Mouse (Mus musculus): ENCODE data around the gene Dusp10. TPM values are rescaled to one million over a fixed set of nuclear protein-coding genes. Genes with fewer than 3 reads are reported as not detected.

The Dusp10 gene
- total and polyA plus RNA-seq, 2 experiments from 2014 or later = 4.5 to 10.5 TPM

- H3K36me3 ChIP-seq (ENCODE audit: insufficient read depth, low read length) = no peaks in the 10 kb centered on the region
- H3K4me3 ChIP-seq (ENCODE audit: low read depth, low read length) = no peak overlapping the region
- H3K4me1 ChIP-seq (ENCODE audit: insufficient read depth, low read length) = no peaks in the 10 kb centered on the region
- no peak overlapping the region for H3K4me2 ChIP-seq (ENCODE audit: low read depth, low read length, poor library complexity, severe bottlenecking)
- H3K9me3 ChIP-seq (ENCODE audit: low read length) = no peaks in the 10 kb centered on the region
- no peak for TF ChIP-seq CTCF (IDR thresholded peaks at IDR 0.05)
- WGBS = 72% methylated on average over 4 of the region's 4 CpGs
- no peak overlapping the region for H3K9ac ChIP-seq (replicated peaks; ENCODE audit: low read length, poor library complexity, severe bottlenecking)
- H3K27ac ChIP-seq (ENCODE audit: low read depth, low read length) = no peak overlapping the region
- no peak for DNase-seq (ENCODE audit: low spot score)
- no peaks in the 10 kb centered on the region for H3K27me3 ChIP-seq (ENCODE audit: insufficient read depth, low read length)
- no peak for ATAC-seq (ENCODE audit: low FRiP score)
Measured at GRCm38 (mm10) chr1:184060828-184061734, 48.0 kb downstream of the Dusp10 start.

GRCm38 (mm10) chr1:184061901-184062300 lies 48.8 kb downstream of the Dusp10 start:
- no peaks in the 10 kb centered on the region for H3K4me1 ChIP-seq (ENCODE audit: insufficient read depth, low read length)
- H3K27me3 ChIP-seq (ENCODE audit: insufficient read depth, low read length) = no peaks in the 10 kb centered on the region
- WGBS = 83% methylated on average over 1 of the region's 1 CpGs
- no peak overlapping the region for H3K9ac ChIP-seq (replicated peaks; ENCODE audit: low read length, poor library complexity, severe bottlenecking)
- no peak for ATAC-seq (ENCODE audit: low FRiP score)
- no peaks in the 10 kb centered on the region for H3K9me3 ChIP-seq (ENCODE audit: low read length)
- TF ChIP-seq CTCF (IDR thresholded peaks at IDR 0.05) = no peak
- DNase-seq (ENCODE audit: low spot score) = no peak
- no peaks in the 10 kb centered on the region for H3K36me3 ChIP-seq (ENCODE audit: insufficient read depth, low read length)
- no peak overlapping the region for H3K4me2 ChIP-seq (ENCODE audit: low read depth, low read length, poor library complexity, severe bottlenecking)
- H3K27ac ChIP-seq (ENCODE audit: low read depth, low read length) = no peak overlapping the region
- no peak overlapping the region for H3K4me3 ChIP-seq (ENCODE audit: low read depth, low read length)

GRCm38 (mm10) chr1:184064306-184064705 lies 51.2 kb downstream of the Dusp10 start:
- Histone ChIP-seq H3K9ac (replicated peaks; ENCODE audit: low read length, poor library complexity, severe bottlenecking) (no peak overlapping the region), H3K27ac (ENCODE audit: low read depth, low read length) (no peak overlapping the region), H3K36me3 (ENCODE audit: insufficient read depth, low read length) (no peaks in the 10 kb centered on the region), H3K4me3 (ENCODE audit: low read depth, low read length) (no peak overlapping the region), H3K27me3 (ENCODE audit: insufficient read depth, low read length) (no peaks in the 10 kb centered on the region), H3K9me3 (ENCODE audit: low read length) (no peaks in the 10 kb centered on the region), H3K4me1 (ENCODE audit: insufficient read depth, low read length) (no peaks in the 10 kb centered on the region), H3K4me2 (ENCODE audit: low read depth, low read length, poor library complexity, severe bottlenecking) (no peak overlapping the region)
- TF ChIP-seq CTCF (IDR thresholded peaks at IDR 0.05) = no peak
- DNase-seq (ENCODE audit: low spot score) (no peak), ATAC-seq (ENCODE audit: low FRiP score) (no peak)
- WGBS = 82% methylated on average over 7 of the region's 7 CpGs

- Histone ChIP-seq H3K4me1 (ENCODE audit: insufficient read depth, low read length) (no peaks in the 10 kb centered on the region), H3K9me3 (ENCODE audit: low read length) (no peaks in the 10 kb centered on the region), H3K4me3 (ENCODE audit: low read depth, low read length) (no peak overlapping the region), H3K27me3 (ENCODE audit: insufficient read depth, low read length) (no peaks in the 10 kb centered on the region), H3K27ac (ENCODE audit: low read depth, low read length) (no peak overlapping the region), H3K4me2 (ENCODE audit: low read depth, low read length, poor library complexity, severe bottlenecking) (no peak overlapping the region), H3K36me3 (ENCODE audit: insufficient read depth, low read length) (peaks cover 4% of the 10 kb centered on the region; the same call in 1 of the 2 replicates), H3K9ac (replicated peaks; ENCODE audit: low read length, poor library complexity, severe bottlenecking) (no peak overlapping the region)
- ATAC-seq (ENCODE audit: low FRiP score) = peak; percentile 74
- DNase-seq (ENCODE audit: low spot score) = peak; percentile 54
- 55% methylated on average over 13 of the region's 13 CpGs for WGBS
- no peak for TF ChIP-seq CTCF (IDR thresholded peaks at IDR 0.05)
Measured at GRCm38 (mm10) chr1:184065589-184066361, 52.7 kb downstream of the Dusp10 start.

- Histone ChIP-seq H3K9ac (replicated peaks; ENCODE audit: low read length, poor library complexity, severe bottlenecking) (no peak overlapping the region), H3K4me1 (ENCODE audit: insufficient read depth, low read length) (no peaks in the 10 kb centered on the region), H3K36me3 (ENCODE audit: insufficient read depth, low read length) (peaks cover 4% of the 10 kb centered on the region; the same call in 1 of the 2 replicates), H3K4me2 (ENCODE audit: low read depth, low read length, poor library complexity, severe bottlenecking) (no peak overlapping the region), H3K27me3 (ENCODE audit: insufficient read depth, low read length) (no peaks in the 10 kb centered on the region), H3K27ac (ENCODE audit: low read depth, low read length) (no peak overlapping the region), H3K9me3 (ENCODE audit: low read length) (no peaks in the 10 kb centered on the region), H3K4me3 (ENCODE audit: low read depth, low read length) (no peak overlapping the region)
- ATAC-seq (ENCODE audit: low FRiP score) (no peak), DNase-seq (ENCODE audit: low spot score) (peak; percentile 18)
- WGBS = 45% methylated on average over 11 of the region's 11 CpGs
- TF ChIP-seq CTCF (IDR thresholded peaks at IDR 0.05) = no peak
Measured at GRCm38 (mm10) chr1:184066460-184067287, 53.6 kb downstream of the Dusp10 start.
